Mouse (Mus musculus) embryo, embryonic 10.5 days (tissue): ENCODE measurements around the gene Nr1h2.

Experiments
- DNase-seq: peaks from one replicate; pipeline ENCODE4 v3.0.0-alpha.2; 2015; ENCODE audit warnings: low spot score

Gene Nr1h2

DNA sequence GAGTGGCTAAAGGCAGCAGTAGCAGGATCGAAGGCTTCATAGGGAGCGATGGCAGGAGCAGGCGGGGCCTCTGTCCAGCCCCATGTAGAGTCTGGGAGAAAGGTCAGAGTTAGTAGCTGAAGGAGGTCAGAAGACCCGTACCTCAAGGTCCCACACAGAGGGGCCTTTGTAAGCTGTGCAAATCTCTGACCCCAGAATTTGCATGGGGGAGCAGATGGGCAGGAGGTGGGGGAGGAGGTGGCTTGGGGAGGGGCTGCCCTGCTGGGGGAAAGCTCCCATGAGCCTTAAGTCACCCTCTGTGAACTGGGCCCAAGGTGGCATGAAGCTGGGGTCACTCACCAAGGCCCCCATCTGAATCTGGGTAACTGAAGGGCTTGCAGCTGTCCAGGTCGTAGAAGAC is 24.2 kb downstream of the Nr1h2 start:
- no peak for DNase-seq

DNA sequence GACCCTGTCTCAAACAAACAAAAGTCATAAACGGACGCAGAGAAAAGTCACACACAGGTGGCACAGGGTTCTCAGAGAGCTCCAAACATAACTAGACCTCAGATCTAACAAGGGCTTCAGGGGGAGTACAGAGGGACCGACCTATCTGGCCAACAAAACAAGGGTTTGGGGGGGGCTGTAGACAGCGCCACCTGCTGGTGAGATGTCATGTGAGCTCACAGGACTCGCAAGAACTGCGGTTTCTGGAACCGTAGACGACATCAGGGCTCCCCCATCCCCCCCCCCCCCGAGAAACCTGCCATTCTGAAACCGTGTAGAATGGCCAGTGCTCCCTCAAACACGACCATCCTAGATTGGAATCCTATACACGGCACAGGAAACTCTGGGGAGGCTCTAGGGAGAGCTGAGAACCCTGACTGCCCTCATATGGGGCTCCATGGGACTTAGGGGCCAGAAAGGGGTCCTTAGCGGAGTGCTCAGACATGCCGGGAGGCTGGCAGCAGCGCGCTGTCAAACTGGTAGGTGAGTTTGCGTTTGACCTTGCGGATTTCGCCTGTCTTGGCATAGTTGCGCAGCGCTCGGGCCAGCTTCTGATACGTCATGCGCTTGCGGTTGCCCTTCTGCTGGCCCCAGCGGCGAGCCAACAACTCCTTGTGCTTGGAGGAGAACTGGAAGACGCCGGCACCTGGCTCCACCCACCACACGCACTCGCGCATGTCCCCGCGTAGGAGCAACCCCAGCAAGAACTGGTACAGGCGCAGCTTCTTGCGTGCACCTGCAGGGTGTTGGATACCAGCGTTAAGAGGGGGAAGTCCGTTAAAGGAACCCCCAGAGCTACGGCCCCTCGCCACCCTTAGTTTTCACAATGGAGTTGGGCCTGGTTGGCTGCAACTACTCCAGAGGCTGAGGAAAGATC is 26.0 kb downstream of the Nr1h2 start:
- peak; percentile 83 for DNase-seq

DNA sequence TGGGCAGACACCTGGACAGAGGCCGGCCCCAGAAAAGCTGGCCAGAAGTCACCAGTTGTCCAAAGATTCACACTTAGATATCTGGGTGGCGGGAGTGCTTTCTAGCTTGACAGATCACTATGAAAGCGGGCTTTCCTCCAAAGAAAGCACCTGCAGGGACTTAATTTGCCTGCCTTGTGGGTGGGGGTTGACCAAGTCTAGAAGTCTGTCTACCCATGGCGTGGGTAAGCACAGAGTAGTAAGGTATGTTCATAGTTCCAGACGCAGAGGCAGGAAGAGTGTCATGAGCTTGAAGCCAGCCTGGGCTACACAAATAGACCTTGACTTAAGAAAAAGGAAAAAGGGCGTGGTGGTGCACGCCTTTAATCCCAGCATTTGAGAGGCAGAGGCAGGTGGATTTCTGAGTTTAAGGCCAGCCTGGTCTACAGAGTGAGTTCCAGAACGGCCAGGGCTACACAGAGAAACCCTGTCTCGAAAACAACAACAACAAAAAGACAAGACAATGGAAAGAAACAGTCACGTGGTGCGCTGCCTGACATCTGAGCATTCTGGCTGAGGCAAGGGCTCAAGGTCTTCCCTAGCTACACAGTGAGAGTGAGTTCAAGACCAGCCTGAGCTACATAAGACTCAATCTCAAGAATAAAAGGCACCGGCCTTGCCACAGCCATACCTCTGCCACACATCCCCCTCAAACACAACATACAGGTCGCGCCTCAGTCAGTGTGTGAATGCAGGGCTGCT is 27.2 kb downstream of the Nr1h2 start:
- no peak for DNase-seq

DNA sequence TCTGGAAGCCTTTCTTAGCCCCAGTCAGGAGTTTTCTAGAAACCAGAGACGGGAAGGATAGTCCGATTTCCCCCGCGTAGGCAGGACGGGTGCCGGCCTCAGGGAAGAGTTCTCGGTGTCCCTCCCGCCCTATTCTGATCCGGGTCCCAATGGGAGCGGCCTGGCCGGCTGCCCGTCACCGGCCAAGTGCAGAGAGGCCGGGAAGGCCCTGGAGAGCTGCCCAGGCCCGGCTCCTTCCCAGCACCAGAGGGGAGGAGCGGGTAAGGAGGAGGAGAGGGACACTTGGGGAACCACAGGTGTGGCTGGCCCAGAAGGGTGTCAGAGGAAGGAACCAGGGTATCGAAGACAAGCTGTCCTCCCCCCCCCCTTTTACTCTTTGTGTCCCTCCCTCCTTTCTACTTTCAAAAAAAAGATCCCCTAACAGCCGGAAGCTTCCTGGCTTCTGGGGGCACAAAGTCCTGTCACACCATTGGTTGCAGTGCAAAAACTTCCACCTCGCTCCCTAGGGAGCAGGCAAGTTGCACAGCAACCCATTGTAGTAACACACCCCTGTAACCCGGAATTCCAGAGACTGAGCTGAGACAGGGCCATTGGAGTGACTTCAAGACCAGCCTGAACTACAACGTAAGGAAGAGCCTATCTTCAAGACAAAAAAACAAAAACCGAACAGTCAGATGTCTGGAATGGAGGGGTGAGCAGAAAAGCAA is 28.5 kb downstream of the Nr1h2 start:
- peak; percentile 24 for DNase-seq

DNA sequence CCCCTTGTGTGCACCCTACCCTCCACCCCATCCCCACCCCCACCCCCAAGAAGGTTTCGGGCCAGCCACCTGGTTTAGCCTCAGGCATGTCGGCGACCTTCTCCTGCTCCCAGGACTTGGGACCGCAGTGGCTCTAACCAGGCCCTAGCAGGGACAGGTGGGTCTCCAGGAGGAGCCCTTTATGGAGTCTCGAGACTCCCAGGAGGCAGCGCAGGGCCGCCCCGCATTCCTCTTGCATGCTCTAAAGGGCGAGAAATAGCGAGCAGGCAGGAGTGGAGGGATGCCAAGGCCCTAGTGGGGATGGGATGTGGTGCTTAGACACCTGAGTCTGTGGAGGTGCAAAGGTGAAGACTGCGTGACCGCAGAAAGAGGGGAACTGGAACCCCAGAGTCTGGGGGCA is 29.2 kb downstream of the Nr1h2 start, which contains the start of gene Mybpc2:
Gene Mybpc2 (minus strand): TSS at position 155 of the 400 bp plus-strand sequence.
- DNase-seq: no peak

DNA sequence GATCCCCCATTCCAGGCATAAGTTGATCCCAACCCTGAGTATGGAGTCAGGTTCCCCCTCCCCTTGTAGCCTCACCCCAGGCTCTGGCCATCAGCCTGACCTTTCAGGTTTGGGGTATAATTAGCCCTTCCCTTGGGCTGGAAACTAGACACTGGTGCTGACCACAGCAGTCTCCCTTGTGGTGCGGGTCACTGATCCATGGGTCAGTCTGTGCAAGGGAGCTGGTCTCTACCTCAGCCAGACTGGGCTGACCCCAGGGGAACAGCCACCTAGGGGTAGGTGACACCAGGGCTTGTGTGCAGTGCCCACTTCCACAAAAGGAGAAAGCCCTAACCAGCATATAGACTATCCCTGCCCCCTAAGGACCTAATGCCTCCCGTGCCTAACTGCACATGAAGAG is 30.7 kb downstream of the Nr1h2 start:
- no peak for DNase-seq

DNA sequence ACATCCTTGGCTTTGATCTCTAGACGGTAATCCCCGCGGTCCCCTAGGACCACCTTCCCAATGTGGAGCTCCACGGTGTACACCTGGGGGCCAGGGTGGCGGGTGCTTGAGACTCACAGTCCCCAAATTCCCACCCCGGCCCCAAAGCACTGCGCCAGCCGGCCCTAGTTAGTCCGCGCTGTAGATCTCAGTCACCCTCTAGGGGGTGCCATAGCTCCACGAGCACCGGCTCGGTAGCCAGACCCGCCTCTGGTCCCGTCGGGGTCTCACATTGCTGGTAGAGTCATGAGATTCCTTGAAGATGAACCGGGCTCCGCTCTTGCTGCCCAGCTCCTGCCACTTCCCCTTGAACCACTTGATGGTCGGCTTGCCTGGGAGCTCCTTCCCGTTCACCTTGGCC is 32.0 kb downstream of the Nr1h2 start:
- peak; percentile 80 for DNase-seq

DNA sequence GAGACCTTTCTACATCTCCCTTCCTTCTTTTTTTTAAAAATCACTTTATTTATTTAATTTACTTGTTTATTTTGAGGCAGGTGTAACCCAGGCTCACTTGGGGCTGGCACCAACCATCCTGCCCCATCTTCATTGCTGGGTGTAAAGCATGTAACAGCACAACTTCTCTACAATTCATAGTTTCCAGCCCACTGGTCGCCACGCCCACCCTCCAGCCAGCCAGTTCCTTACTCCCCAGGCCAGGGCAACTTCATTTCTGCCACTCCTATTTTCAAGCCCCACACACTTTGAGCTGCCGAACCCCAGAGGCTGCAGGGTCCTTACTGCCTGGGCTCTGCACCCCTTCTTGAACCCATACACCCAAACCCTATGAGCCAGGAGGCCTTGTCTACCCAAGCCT is 32.8 kb downstream of the Nr1h2 start:
- no peak for DNase-seq

DNA sequence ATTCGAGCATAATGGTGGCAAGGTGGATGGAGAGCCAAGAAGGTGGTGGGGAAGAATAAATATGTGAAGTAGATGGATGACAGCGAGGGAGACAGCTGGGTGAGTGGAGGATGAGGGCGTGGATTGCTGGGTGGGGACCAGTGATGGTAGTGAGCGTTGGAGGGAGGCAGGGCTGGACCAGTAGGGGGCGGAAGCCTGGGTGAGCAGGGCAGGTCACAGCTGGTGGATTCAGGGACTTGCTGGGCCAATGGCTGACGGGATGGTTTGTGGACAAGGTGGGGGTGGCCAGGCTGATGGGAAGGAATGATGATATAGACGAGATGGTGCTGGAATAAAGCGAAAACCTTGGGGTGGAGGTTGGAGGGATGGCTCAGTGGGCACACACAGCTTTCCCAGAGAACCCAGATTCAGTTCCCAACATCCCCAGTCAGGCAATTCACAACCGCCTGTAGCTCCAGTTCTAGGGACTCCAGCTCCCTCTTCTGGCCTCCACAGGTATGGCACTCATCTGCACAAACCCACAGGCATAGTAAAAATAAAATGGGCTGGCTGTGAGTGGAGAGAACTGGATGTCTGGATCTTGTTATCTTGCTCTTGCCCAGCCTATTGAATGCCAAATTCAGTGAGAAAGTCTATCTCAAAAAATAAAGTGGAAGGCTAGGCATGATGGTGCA is 34.4 kb downstream of the Nr1h2 start:
- DNase-seq: no peak

DNA sequence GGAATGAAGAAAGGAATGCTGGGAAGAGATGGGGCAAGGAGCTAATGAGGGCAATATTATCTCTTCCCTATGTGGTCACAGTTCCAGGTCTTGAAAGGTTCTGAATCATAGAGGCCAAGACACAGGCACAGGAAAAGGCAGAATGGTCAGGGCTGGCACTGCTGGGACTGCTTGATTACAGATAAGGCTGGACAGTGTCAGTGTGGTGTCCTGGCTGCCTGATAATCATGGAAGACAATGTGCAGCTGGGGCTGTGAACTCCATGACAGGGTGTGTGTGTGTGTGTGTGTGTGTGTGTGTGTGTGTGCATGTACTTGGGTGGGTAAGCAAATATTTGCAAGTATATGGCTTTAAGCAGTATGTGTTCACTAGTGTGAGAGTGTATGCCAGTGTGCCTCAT is 46.3 kb downstream of the Nr1h2 start:
- no peak for DNase-seq

DNA sequence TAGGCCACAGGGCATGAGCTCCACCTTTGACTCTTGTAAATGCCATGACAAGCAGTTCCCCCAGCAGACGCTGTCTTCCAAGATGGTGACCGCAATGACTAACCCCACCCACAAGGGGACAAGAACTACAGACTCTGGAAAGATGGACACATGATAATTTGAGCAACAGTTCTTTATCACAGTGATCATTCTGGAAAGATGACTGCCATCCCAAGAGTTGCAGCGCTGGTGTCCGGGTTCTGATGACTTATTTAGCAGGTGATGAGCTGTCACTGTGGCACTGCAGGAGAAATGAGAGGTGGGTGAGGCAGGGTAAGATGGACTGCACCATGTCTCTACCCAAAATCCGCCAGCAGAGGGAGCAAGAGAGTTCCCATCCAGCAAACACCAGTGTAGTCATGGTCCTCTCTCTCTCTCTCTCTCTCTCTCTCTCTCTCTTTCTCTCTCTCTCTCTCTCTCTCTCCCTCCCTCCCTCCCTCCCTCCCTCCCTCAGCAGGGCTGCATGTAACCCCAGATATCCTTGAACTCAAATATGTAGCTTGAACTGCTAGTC is 52.1 kb downstream of the Nr1h2 start:
- DNase-seq: peak; percentile 75

DNA sequence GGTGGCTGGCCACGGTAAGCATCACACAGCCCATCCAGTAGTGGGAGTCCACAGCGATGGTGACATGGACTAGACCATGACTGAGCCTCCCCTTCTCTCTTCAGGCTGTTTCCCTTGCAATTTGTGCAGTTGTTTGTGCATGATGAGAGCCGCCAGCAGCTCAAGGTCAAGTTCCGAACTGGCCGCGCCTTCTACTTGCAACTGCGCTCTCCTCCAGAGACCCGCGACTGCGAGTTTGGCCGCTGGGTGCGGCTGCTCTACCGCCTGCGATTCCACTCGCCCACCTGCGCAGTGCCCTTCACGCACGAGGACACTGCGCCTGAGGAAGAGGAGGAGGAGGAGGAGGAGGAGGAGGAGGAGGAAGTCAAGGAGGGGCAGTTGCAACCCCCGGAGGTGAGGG is 53.7 kb downstream of the Nr1h2 start:
- no peak for DNase-seq
